Mouse (Mus musculus) right cerebral cortex, postnatal 36 days (tissue): ENCODE data around the gene Mif4gd.
A peak's percentile ranks its signal among the peaks of the same experiment; 100 is the strongest.

Experiments used
- DNase-seq, 2 experiments: peaks; one replicate each; pipeline ENCODE4 v3.0.0; 2022; ENCODE audit warnings: low spot score in 2 of 2, mixed read lengths in 1 of 2

Gene Mif4gd

DNA sequence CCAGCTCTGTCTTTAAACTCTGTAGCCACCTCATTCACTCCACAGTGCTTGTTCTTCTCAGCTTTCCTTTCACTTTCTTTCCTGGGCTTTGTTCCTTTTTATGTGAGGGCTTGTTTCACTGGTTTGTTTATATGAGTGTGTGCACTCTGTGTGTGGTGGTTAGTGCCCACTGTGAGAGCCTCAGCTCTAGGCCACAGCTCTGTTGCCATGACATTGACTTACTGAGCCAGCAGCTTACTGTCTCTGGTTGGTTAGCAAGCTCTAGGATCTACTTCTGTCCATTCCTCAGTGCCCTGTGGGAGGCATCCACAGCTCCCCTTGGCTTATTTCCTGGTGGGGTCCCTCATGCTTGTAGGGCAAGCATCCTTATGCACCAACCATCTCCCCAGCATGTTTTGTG is 33.7 kb downstream of the Mif4gd start:
- no peak for DNase-seq

DNA sequence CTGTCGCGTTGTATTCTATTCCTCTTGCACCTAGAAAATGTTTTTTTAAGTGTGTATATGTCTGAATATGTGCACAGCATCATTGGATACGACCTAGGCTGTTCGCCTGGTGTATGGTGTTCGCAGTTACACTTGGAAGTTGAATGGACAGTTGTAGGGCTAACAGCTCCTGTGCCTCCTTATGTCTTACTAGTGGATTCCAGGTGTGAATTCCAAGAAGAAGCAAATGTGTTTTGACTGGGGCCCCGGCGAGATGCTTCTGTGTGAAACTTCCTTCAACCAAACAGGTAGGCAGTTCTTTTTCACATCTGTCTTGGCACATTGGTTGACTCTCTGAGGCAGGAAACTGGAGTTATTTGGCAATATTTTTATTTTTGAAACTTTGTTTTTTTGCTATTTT is 47.8 kb downstream of the Mif4gd start:
- no peak for DNase-seq

DNA sequence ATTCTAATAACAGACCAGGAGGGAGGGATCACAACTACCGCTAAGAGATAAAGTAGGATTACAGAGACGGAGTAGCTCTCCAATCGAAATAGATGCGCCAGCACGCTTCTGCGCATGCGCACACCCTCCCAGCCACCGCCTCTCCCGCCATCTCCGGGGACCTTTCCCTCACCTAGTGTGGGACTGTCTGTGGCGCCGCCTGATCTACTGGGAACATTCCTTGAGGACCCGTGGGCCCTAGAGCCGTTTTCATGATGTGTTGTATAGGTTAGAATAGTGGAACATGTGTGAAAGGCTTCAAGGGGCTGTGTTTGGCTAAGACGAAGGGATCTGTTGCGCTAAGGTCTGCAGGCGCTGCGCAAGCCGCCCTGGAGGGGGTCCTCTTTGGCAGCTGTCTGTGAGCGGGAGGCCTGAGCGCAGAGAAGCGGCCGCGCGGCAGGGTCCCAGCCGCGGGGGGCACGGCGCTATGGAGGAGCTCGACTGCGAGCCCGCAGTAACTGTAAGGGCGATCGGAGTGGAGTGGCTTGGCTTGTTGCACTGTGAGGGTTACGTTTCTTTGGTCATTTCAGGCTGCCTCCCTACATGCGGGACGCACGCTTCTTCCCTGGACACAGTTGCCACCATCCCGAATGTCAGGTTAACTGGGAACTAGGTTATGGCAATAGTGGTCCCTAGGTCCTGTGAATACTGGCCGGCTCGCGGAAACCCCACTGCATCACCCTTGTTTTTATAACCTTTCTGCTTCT is 48.5 kb downstream of the Mif4gd start, which contains the start of gene Nup85:
Gene Nup85 (plus strand): TSS at position 371 of the 746 bp plus-strand sequence.
- DNase-seq = peak; percentile 93 to 94

DNA sequence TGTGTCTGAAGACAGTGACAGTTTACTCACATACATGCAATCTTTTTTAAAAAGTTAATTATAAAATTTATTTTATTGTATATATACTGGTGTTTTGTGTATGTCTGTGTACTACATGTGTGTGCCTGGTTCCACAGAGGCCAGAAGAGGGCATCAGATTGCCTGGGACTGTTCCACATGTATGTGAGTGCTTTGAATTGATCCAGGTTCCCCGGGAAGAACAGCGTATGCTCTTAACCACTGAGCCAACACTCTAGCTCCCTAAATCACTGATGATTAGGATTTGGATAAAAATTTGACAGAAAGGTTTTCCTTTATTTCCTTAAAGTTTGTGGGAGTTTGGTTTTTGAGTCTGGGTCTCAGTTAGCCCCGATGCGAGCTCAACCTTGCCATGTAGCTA is 49.4 kb downstream of the Mif4gd start:
- DNase-seq = no peak
